Mouse (Mus musculus) neutrophil, adult 59 days (primary cell): ENCODE measurements around the gene 9330182O14Rik. TPM values are rescaled to one million over a fixed set of nuclear protein-coding genes. Genes with fewer than 3 reads are reported as not detected.

Experiments used
- total RNA-seq, 2 experiments: library from RNA; stranded (reverse); gene quantifications; 1 replicate in 1 of 2; 2 replicates in 1 of 2; pipeline ENCODE4 v1.2.4; 2023

The 9330182O14Rik gene
- not detected for total RNA-seq

GRCm38 (mm10) chr15:40134152-40134792, at the start of gene 9330182O14Rik:
Gene 9330182O14Rik, plus strand, starts transcription at chr15:40134365.

